ENCODE assay signal across 9 mouse cellular contexts in genomic region chr9:98987131-98987530, GRCm38 (mm10). TPM values are rescaled to one million over a fixed set of nuclear protein-coding genes. Genes with fewer than 3 reads are reported as not detected.
A peak's percentile ranks its signal among the peaks of the same experiment; 100 is the strongest.
DNase-seq lines count a peak whose midpoint lies in the region; ATAC-seq and TF ChIP-seq lines count a peak whose summit lies in the region.
"Had no signal": no experiment of that assay in that cellular context is flagged by ENCODE, and none has a peak within 500 bp of the region (broad histone marks: within the 10 kb centered on the region; RNA-seq: fewer than 3 reads in every experiment).

No protein-coding gene starts in this region.

- ATAC-seq in forebrain, embryonic 14.5 days, result no peak
- no peak for ATAC-seq in liver, embryonic 16.5 days (ENCODE audit: low read depth)

- WGBS in forebrain, embryonic 14.5 days, result 47% methylated on average over 9 of the region's 9 CpGs
- WGBS in liver, embryonic 16.5 days (ENCODE audit: insufficient replicate concordance), result 34% methylated on average over 9 of the region's 9 CpGs

- H3K36me3 ChIP-seq in forebrain, embryonic 14.5 days (ENCODE audit: control insufficient read depth, insufficient read depth, low read length), result no peaks in the 10 kb centered on the region
- no peaks in the 10 kb centered on the region for H3K36me3 ChIP-seq in liver, embryonic 16.5 days (ENCODE audit: control insufficient read depth, insufficient read depth)

- intact Hi-C loops in gastrocnemius, adult 2 months (cut with DNase I), result loop anchor here (10.0 kb wide), 1 partner anchor 388 kb away; no protein-coding TSS in a partner anchor
- intact Hi-C loops in gastrocnemius, postnatal 14 days (cut with DNase I; ENCODE audit: low total_unique reads), result no loop called here

- peak overlapping the region; percentile 72 for H3K4me2 ChIP-seq in forebrain, embryonic 14.5 days (ENCODE audit: low read length)
- H3K4me2 ChIP-seq in liver, embryonic 16.5 days (ENCODE audit: low read depth, low read length), result peak overlapping the region; percentile 98

- no peak for DNase-seq in gastrocnemius, adult 2 months
- DNase-seq in gastrocnemius, postnatal 14 days, result no peak
- peak; percentile 72 for DNase-seq in CD4-positive, CD25-positive, alpha-beta regulatory T cell, adult 2 months (ENCODE audit: low read depth, low spot score)
- DNase-seq in forebrain, embryonic 14.5 days (ENCODE audit: low spot score), result peak; percentile 41
- DNase-seq in urinary bladder, adult 18-20 months (ENCODE audit: low spot score in 2 of 2), result no peak
- no peak for DNase-seq in spleen, postnatal 36 days (ENCODE audit: low spot score in 2 of 2)
- no peak for DNase-seq in embryo, embryonic 11 days

- H3K4me1 ChIP-seq in forebrain, embryonic 14.5 days (ENCODE audit: control insufficient read depth, insufficient read depth, low read length), result peaks cover 9% of the 10 kb centered on the region
- H3K4me1 ChIP-seq in liver, embryonic 16.5 days (ENCODE audit: control insufficient read depth, low read depth, low read length), result peaks cover 8% of the 10 kb centered on the region

- H3K9ac ChIP-seq in forebrain, embryonic 14.5 days (ENCODE audit: low read length), result peak overlapping the region; percentile 84
- H3K9ac ChIP-seq in liver, embryonic 16.5 days (ENCODE audit: low read depth, low read length), result no peak overlapping the region

- H3K27me3 ChIP-seq in forebrain, embryonic 14.5 days (replicated peaks; ENCODE audit: control insufficient read depth, insufficient read depth, low read length), result 0 out of 2 replicates have a peak, but pooled peaks cover 6% of the 10 kb centered on the region
- H3K27me3 ChIP-seq in liver, embryonic 16.5 days (ENCODE audit: control insufficient read depth, insufficient read depth, low read depth, low read length), result peaks cover 13% of the 10 kb centered on the region

- no peak overlapping the region for H3K27ac ChIP-seq in gastrocnemius, adult 2 months
- no peak overlapping the region for H3K27ac ChIP-seq in forebrain, embryonic 14.5 days (ENCODE audit: low read depth, low read length)
- H3K27ac ChIP-seq in liver, embryonic 16.5 days (ENCODE audit: low read length), result no peak overlapping the region

- no peaks in the 10 kb centered on the region for H3K9me3 ChIP-seq in forebrain, embryonic 14.5 days (replicated peaks; ENCODE audit: control insufficient read depth, low read length)
- H3K9me3 ChIP-seq in liver, embryonic 16.5 days (replicated peaks; ENCODE audit: control insufficient read depth, low read length), result no peaks in the 10 kb centered on the region

- TF ChIP-seq CTCF in gastrocnemius, adult 2 months (IDR thresholded peaks at IDR 0.05), result no peak

- H3K4me3 ChIP-seq in gastrocnemius, adult 2 months, result peak overlapping the region; percentile 85
- H3K4me3 ChIP-seq in forebrain, embryonic 14.5 days (ENCODE audit: low read depth, low read length), result peak overlapping the region; percentile 70
- peak overlapping the region; percentile 73 for H3K4me3 ChIP-seq in liver, embryonic 16.5 days (ENCODE audit: low read depth, low read length)

RNA-seq across cellular contexts. Expression of gene Faim, which starts 1.0 kb away (rescaled TPM):
- total RNA-seq in gastrocnemius, adult 2 months (2021), result 1 to 10 TPM; 1.8 to 2.3 TPM
- 1 to 10 TPM; 4.0 to 4.5 TPM for total RNA-seq in gastrocnemius, postnatal 14 days (2021)
- polyA plus RNA-seq in forebrain, embryonic 14.5 days (2014; fragmentation: Nextera tagmentation; extraction: Ambion mirVana), result 104 and 105 TPM in 2 replicates
- 8.0 and 10.3 TPM in 2 replicates for polyA plus RNA-seq in liver, embryonic 16.5 days (2015; fragmentation: Nextera tagmentation; extraction: Ambion mirVana)

RNA-seq across cellular contexts. Expression of gene Foxl2, which starts 32.0 kb away (rescaled TPM):
- not detected for total RNA-seq in gastrocnemius, adult 2 months (2021)
- total RNA-seq in gastrocnemius, postnatal 14 days (2021), result not detected
- polyA plus RNA-seq in forebrain, embryonic 14.5 days (2014; fragmentation: Nextera tagmentation; extraction: Ambion mirVana), result 0.43 and 0.72 TPM in 2 replicates
- not detected in 2 replicates for polyA plus RNA-seq in liver, embryonic 16.5 days (2015; fragmentation: Nextera tagmentation; extraction: Ambion mirVana)

RNA-seq across cellular contexts. Expression of gene Gm1123, which starts 48.4 kb away (rescaled TPM):
- total RNA-seq in gastrocnemius, adult 2 months (2021), result not detected
- not detected for total RNA-seq in gastrocnemius, postnatal 14 days (2021)
- not detected in 2 replicates for polyA plus RNA-seq in forebrain, embryonic 14.5 days (2014; fragmentation: Nextera tagmentation; extraction: Ambion mirVana)
- polyA plus RNA-seq in liver, embryonic 16.5 days (2015; fragmentation: Nextera tagmentation; extraction: Ambion mirVana), result 0.15 TPM in 1 of 2 replicates, not detected in the other
- polyA plus RNA-seq: gonadal fat pad, adult 2 months had no signal

Comparison
In these comparisons a context has a peak if more than half of its experiments do, and no peak if none do; other contexts are left out.
1. DNase-seq: peak in CD4-positive, CD25-positive, alpha-beta regulatory T cell, adult 2 months (single experiment) and forebrain, embryonic 14.5 days (single experiment); none in gastrocnemius, adult 2 months (single experiment), gastrocnemius, postnatal 14 days (single experiment), urinary bladder, adult 18-20 months (0 of 2), spleen, postnatal 36 days (0 of 2) and embryo, embryonic 11 days (single experiment).
2. Peak in every context shown above with its lines, with median percentiles within 50 percentile points of each other: H3K4me3 ChIP-seq.